Mouse (Mus musculus): Measurements from ENCODE around the gene Ap1s3. TPM values are rescaled to one million over a fixed set of nuclear protein-coding genes. Genes with fewer than 3 reads are reported as not detected.

Gene Ap1s3
- polyA plus RNA-seq, 1 experiment: 26.4 TPM

- TF ChIP-seq POLR2A (IDR thresholded peaks at IDR 0.05; ENCODE audit: low read depth, low read length) (no peak), CTCF (IDR thresholded peaks at IDR 0.05; ENCODE audit: extremely low read depth, insufficient read length, insufficient replicate concordance, low read depth, low read length) (no peak)
- Histone ChIP-seq H3K4me3 (ENCODE audit: low read depth, low read length) (no peak overlapping the region), H3K27me3 (ENCODE audit: control insufficient read depth, insufficient read depth, low read length) (no peaks in the 10 kb centered on the region), H3K27ac (ENCODE audit: insufficient read depth, low read depth, low read length) (no peak overlapping the region), H3K36me3 (ENCODE audit: control insufficient read depth, insufficient read depth, low read length) (no peaks in the 10 kb centered on the region), H3K4me1 (ENCODE audit: control insufficient read depth, insufficient read depth, insufficient read length, low read length) (peaks cover 7% of the 10 kb centered on the region; the same call in 1 of the 2 replicates)
- WGBS: 89% methylated on average over 6 of the region's 6 CpGs
Measured at GRCm38 (mm10) chr1:79643411-79644110, 28.2 kb downstream of the Ap1s3 start.

GRCm38 (mm10) chr1:79642680-79643079 lies 29.1 kb downstream of the Ap1s3 start:
- H3K4me3 ChIP-seq (ENCODE audit: low read depth, low read length): no peak overlapping the region
- H3K27ac ChIP-seq (ENCODE audit: insufficient read depth, low read depth, low read length): no peak overlapping the region
- TF ChIP-seq CTCF (IDR thresholded peaks at IDR 0.05; ENCODE audit: extremely low read depth, insufficient read length, insufficient replicate concordance, low read depth, low read length) (no peak), POLR2A (IDR thresholded peaks at IDR 0.05; ENCODE audit: low read depth, low read length) (no peak)
- H3K27me3 ChIP-seq (ENCODE audit: control insufficient read depth, insufficient read depth, low read length): no peaks in the 10 kb centered on the region
- peaks cover 7% of the 10 kb centered on the region; the same call in 1 of the 2 replicates for H3K4me1 ChIP-seq (ENCODE audit: control insufficient read depth, insufficient read depth, insufficient read length, low read length)
- 86% methylated on average over 3 of the region's 3 CpGs for WGBS
- H3K36me3 ChIP-seq (ENCODE audit: control insufficient read depth, insufficient read depth, low read length): no peaks in the 10 kb centered on the region

DNA sequence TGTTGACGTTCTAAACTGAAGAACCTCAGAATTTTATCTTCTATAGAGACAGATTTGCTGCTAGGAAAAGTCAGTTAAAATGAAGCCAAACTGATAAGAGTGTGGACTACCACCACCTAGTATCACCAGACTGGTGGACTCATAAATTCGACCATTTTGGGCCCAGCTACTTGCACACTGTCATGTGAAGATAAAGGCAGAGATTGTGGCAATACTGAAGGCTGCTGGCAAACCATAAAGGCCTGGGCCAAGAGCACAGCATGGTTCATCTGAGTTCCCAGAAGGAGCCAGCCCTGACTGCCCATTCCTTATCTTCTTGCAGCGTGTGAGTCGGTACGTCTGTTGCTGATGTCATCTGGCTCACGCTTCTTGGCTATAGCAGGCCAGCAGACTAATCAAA lies 30.4 kb downstream of the Ap1s3 start:
- peaks cover 7% of the 10 kb centered on the region; the same call in 1 of the 2 replicates for H3K4me1 ChIP-seq (ENCODE audit: control insufficient read depth, insufficient read depth, insufficient read length, low read length)
- H3K36me3 ChIP-seq (ENCODE audit: control insufficient read depth, insufficient read depth, low read length): no peaks in the 10 kb centered on the region
- no peak for TF ChIP-seq POLR2A (IDR thresholded peaks at IDR 0.05; ENCODE audit: low read depth, low read length)
- no peak for TF ChIP-seq CTCF (IDR thresholded peaks at IDR 0.05; ENCODE audit: extremely low read depth, insufficient read length, insufficient replicate concordance, low read depth, low read length)
- 34% methylated on average over 6 of the region's 6 CpGs for WGBS
- no peaks in the 10 kb centered on the region for H3K27me3 ChIP-seq (ENCODE audit: control insufficient read depth, insufficient read depth, low read length)
- no peak overlapping the region for H3K27ac ChIP-seq (ENCODE audit: insufficient read depth, low read depth, low read length)
- H3K4me3 ChIP-seq (ENCODE audit: low read depth, low read length): no peak overlapping the region

GRCm38 (mm10) chr1:79640151-79640550 lies 31.6 kb downstream of the Ap1s3 start:
- H3K27ac ChIP-seq (ENCODE audit: insufficient read depth, low read depth, low read length): no peak overlapping the region
- no peaks in the 10 kb centered on the region for H3K36me3 ChIP-seq (ENCODE audit: control insufficient read depth, insufficient read depth, low read length)
- peaks cover 7% of the 10 kb centered on the region; the same call in 1 of the 2 replicates for H3K4me1 ChIP-seq (ENCODE audit: control insufficient read depth, insufficient read depth, insufficient read length, low read length)
- TF ChIP-seq CTCF (IDR thresholded peaks at IDR 0.05; ENCODE audit: extremely low read depth, insufficient read length, insufficient replicate concordance, low read depth, low read length) (peak; percentile 54; the same call in 1 of the 2 replicates), POLR2A (IDR thresholded peaks at IDR 0.05; ENCODE audit: low read depth, low read length) (no peak)
- H3K27me3 ChIP-seq (ENCODE audit: control insufficient read depth, insufficient read depth, low read length): no peaks in the 10 kb centered on the region
- 70% methylated on average over 7 of the region's 7 CpGs for WGBS
- H3K4me3 ChIP-seq (ENCODE audit: low read depth, low read length): no peak overlapping the region

GRCm38 (mm10) chr1:79639683-79640082 lies 32.1 kb downstream of the Ap1s3 start:
- no peak overlapping the region for H3K4me3 ChIP-seq (ENCODE audit: low read depth, low read length)
- H3K36me3 ChIP-seq (ENCODE audit: control insufficient read depth, insufficient read depth, low read length): no peaks in the 10 kb centered on the region
- H3K27me3 ChIP-seq (ENCODE audit: control insufficient read depth, insufficient read depth, low read length): no peaks in the 10 kb centered on the region
- WGBS: 67% methylated on average over 5 of the region's 5 CpGs
- peaks cover 7% of the 10 kb centered on the region; the same call in 1 of the 2 replicates for H3K4me1 ChIP-seq (ENCODE audit: control insufficient read depth, insufficient read depth, insufficient read length, low read length)
- TF ChIP-seq POLR2A (IDR thresholded peaks at IDR 0.05; ENCODE audit: low read depth, low read length): no peak
- no peak for TF ChIP-seq CTCF (IDR thresholded peaks at IDR 0.05; ENCODE audit: extremely low read depth, insufficient read length, insufficient replicate concordance, low read depth, low read length)
- H3K27ac ChIP-seq (ENCODE audit: insufficient read depth, low read depth, low read length): no peak overlapping the region

GRCm38 (mm10) chr1:79639107-79639506 lies 32.7 kb downstream of the Ap1s3 start:
- H3K36me3 ChIP-seq (ENCODE audit: control insufficient read depth, insufficient read depth, low read length): no peaks in the 10 kb centered on the region
- no peaks in the 10 kb centered on the region for H3K27me3 ChIP-seq (ENCODE audit: control insufficient read depth, insufficient read depth, low read length)
- TF ChIP-seq POLR2A (IDR thresholded peaks at IDR 0.05; ENCODE audit: low read depth, low read length) (no peak), CTCF (IDR thresholded peaks at IDR 0.05; ENCODE audit: extremely low read depth, insufficient read length, insufficient replicate concordance, low read depth, low read length) (no peak)
- H3K4me1 ChIP-seq (ENCODE audit: control insufficient read depth, insufficient read depth, insufficient read length, low read length): peaks cover 7% of the 10 kb centered on the region; the same call in 1 of the 2 replicates
- H3K27ac ChIP-seq (ENCODE audit: insufficient read depth, low read depth, low read length): peak overlapping the region; percentile 43; the same call in 1 of the 2 replicates
- 24% methylated on average over 6 of the region's 6 CpGs for WGBS
- no peak overlapping the region for H3K4me3 ChIP-seq (ENCODE audit: low read depth, low read length)

- 49% methylated on average over 2 of the region's 2 CpGs for WGBS
- TF ChIP-seq CTCF (IDR thresholded peaks at IDR 0.05; ENCODE audit: extremely low read depth, insufficient read length, insufficient replicate concordance, low read depth, low read length): no peak
- TF ChIP-seq POLR2A (IDR thresholded peaks at IDR 0.05; ENCODE audit: low read depth, low read length): no peak
- H3K36me3 ChIP-seq (ENCODE audit: control insufficient read depth, insufficient read depth, low read length): no peaks in the 10 kb centered on the region
- no peak overlapping the region for H3K4me3 ChIP-seq (ENCODE audit: low read depth, low read length)
- no peaks in the 10 kb centered on the region for H3K27me3 ChIP-seq (ENCODE audit: control insufficient read depth, insufficient read depth, low read length)
- H3K4me1 ChIP-seq (ENCODE audit: control insufficient read depth, insufficient read depth, insufficient read length, low read length): peaks cover 7% of the 10 kb centered on the region; the same call in 1 of the 2 replicates
- 0 out of 2 replicates have a peak overlapping the region, but pooled peaks have one; percentile 23 for H3K27ac ChIP-seq (ENCODE audit: insufficient read depth, low read depth, low read length)
Measured at GRCm38 (mm10) chr1:79637768-79638167, 34.0 kb downstream of the Ap1s3 start.
